Mouse (Mus musculus) MEL (cell line): ENCODE measurements around the gene Eid3. TPM values are rescaled to one million over a fixed set of nuclear protein-coding genes. Genes with fewer than 3 reads are reported as not detected.

ENCODE experiments used
- DNase-seq: peaks from one replicate; pipeline ENCODE4 v3.0.0; 2011; ENCODE audit warnings: low read depth, low spot score
- H3K27ac ChIP-seq: 2 replicates; pipeline ENCODE4 v1.5.1; 2012; ENCODE audit warnings: low read depth, mild to moderate bottlenecking, control low read depth, low read length, moderate library complexity; ENCODE audit not compliant: control insufficient read depth
- H3K27me3 ChIP-seq, 2 experiments: fragments of 150-350 bp in 1 of 2; sonication (generic) in 1 of 2; 2 replicates each; pipeline ENCODE4 v1.6.1; 2012; ENCODE audit warnings: low read length in 2 of 2, mild to moderate bottlenecking in 2 of 2, improper control_type of control experiment in 1 of 2, moderate library complexity in 1 of 2; ENCODE audit not compliant: insufficient read depth in 2 of 2, control insufficient read depth in 1 of 2
- H3K36me3 ChIP-seq, 2 experiments: 2 replicates each; pipeline ENCODE4 v1.6.1; 2012 to 2014; ENCODE audit warnings: low read length in 2 of 2, improper control_type of control experiment in 1 of 2, inconsistent platforms in 1 of 2, mild to moderate bottlenecking in 1 of 2; ENCODE audit not compliant: insufficient read depth in 2 of 2, control insufficient read depth in 1 of 2
- H3K4me1 ChIP-seq, 2 experiments: fragments of 150-350 bp in 1 of 2; sonication (generic) in 1 of 2; 2 replicates each; pipeline ENCODE4 v1.6.1; 2012; ENCODE audit warnings: low read length in 2 of 2, improper control_type of control experiment in 1 of 2, mild to moderate bottlenecking in 1 of 2; ENCODE audit not compliant: insufficient read depth in 2 of 2, control insufficient read depth in 1 of 2
- H3K4me3 ChIP-seq, 2 experiments: fragments of 150-350 bp in 1 of 2; sonication (generic) in 1 of 2; 2 replicates each; pipeline ENCODE4 v1.5.1; 2012; ENCODE audit warnings: low read depth in 2 of 2, low read length in 2 of 2, mild to moderate bottlenecking in 2 of 2, moderate library complexity in 2 of 2, control low read depth in 1 of 2, improper control_type of control experiment in 1 of 2; ENCODE audit not compliant: control insufficient read depth in 1 of 2, insufficient read depth in 1 of 2
- H3K79me2 ChIP-seq: 2 replicates; pipeline ENCODE4 v1.6.1; 2012; ENCODE audit warnings: mild to moderate bottlenecking, low read length, moderate library complexity; ENCODE audit not compliant: control insufficient read depth, poor library complexity, insufficient read depth
- H3K9ac ChIP-seq: 2 replicates; pipeline ENCODE4 v1.6.1; 2012; ENCODE audit warnings: low read depth, mild to moderate bottlenecking, control low read depth, low read length, moderate library complexity; ENCODE audit not compliant: control insufficient read depth, poor library complexity, severe bottlenecking
- H3K9me3 ChIP-seq: fragments of 150-350 bp; sonication (generic); replicated peaks from 2 replicates; pipeline ENCODE4 v1.6.1; 2012; ENCODE audit warnings: mild to moderate bottlenecking, low read length, improper control_type of control experiment, moderate library complexity; ENCODE audit not compliant: insufficient read depth
- ELF1 ChIP-seq: IDR thresholded peaks from 2 replicates; pipeline ENCODE4 v1.6.1; 2014; ENCODE audit warnings: low read depth, mild to moderate bottlenecking, inconsistent platforms, low read length, improper control_type of control experiment, moderate library complexity
- EP300 ChIP-seq, 2 experiments: IDR thresholded peaks; 2 replicates each; pipeline ENCODE4 v1.6.1; 2011; ENCODE audit warnings: improper control_type of control experiment in 2 of 2, low read length in 2 of 2, low read depth in 1 of 2, mild to moderate bottlenecking in 1 of 2
- GABPA ChIP-seq: IDR thresholded peaks from 2 replicates; pipeline ENCODE4 v1.6.1; 2012; ENCODE audit warnings: low read depth, mild to moderate bottlenecking, inconsistent platforms, low read length, improper control_type of control experiment, moderate library complexity
- HCFC1 ChIP-seq: IDR thresholded peaks from 2 replicates; pipeline ENCODE4 v1.6.1; 2012; ENCODE audit warnings: low read depth, mild to moderate bottlenecking, inconsistent platforms, low read length, improper control_type of control experiment, moderate library complexity
- MAFK ChIP-seq: IDR thresholded peaks from 2 replicates; pipeline ENCODE4 v1.6.1; 2011; ENCODE audit warnings: low read depth, mild to moderate bottlenecking, low read length, improper control_type of control experiment, borderline replicate concordance
- MAZ ChIP-seq: IDR thresholded peaks from 2 replicates; pipeline ENCODE4 v1.6.1; 2012; ENCODE audit warnings: low read depth, mild to moderate bottlenecking, inconsistent platforms, low read length, improper control_type of control experiment
- MEF2A ChIP-seq: IDR thresholded peaks from 2 replicates; pipeline ENCODE4 v1.6.1; 2014; ENCODE audit warnings: low read depth, mild to moderate bottlenecking, inconsistent platforms, low read length, improper control_type of control experiment; ENCODE audit not compliant: poor library complexity, insufficient replicate concordance, severe bottlenecking; ENCODE audit errors: extremely low read depth
- MXI1 ChIP-seq: IDR thresholded peaks from 2 replicates; pipeline ENCODE4 v1.6.1; 2011; ENCODE audit warnings: mild to moderate bottlenecking, low read depth, low read length, improper control_type of control experiment
- MYC ChIP-seq: IDR thresholded peaks from 2 replicates; pipeline ENCODE4 v1.6.1; 2011; ENCODE audit warnings: low read depth, mild to moderate bottlenecking, low read length, improper control_type of control experiment, moderate library complexity
- NELFE ChIP-seq: IDR thresholded peaks from 2 replicates; pipeline ENCODE4 v1.6.1; 2011; ENCODE audit warnings: low read depth, low read length, improper control_type of control experiment
- POLR2A ChIP-seq, 2 experiments: IDR thresholded peaks; 2 replicates each; pipeline ENCODE4 v1.6.1; 2011 to 2012; ENCODE audit warnings: low read length in 2 of 2, mild to moderate bottlenecking in 2 of 2, control low read depth in 1 of 2, improper control_type of control experiment in 1 of 2, low read depth in 1 of 2, moderate library complexity in 1 of 2; ENCODE audit not compliant: control insufficient read depth in 1 of 2, insufficient read depth in 1 of 2, poor library complexity in 1 of 2
- POLR2AphosphoS2 ChIP-seq: IDR thresholded peaks from 2 replicates; pipeline ENCODE4 v1.6.1; 2011; ENCODE audit warnings: low read length, improper control_type of control experiment
- POLR2AphosphoS5 ChIP-seq: IDR thresholded peaks from 2 replicates; pipeline ENCODE4 v1.6.1; 2012; ENCODE audit warnings: low read depth, borderline replicate concordance, mild to moderate bottlenecking, inconsistent platforms, low read length, moderate library complexity, mixed read lengths
- RAD21 ChIP-seq: IDR thresholded peaks from 2 replicates; pipeline ENCODE4 v1.6.1; 2011; ENCODE audit warnings: mild to moderate bottlenecking, low read depth, low read length, improper control_type of control experiment
- SIN3A ChIP-seq: IDR thresholded peaks from 2 replicates; pipeline ENCODE4 v1.6.1; 2012; ENCODE audit warnings: low read length, improper control_type of control experiment, inconsistent platforms
- TAL1 ChIP-seq: IDR thresholded peaks from 2 replicates; pipeline ENCODE4 v1.6.1; 2012; ENCODE audit warnings: mild to moderate bottlenecking, inconsistent platforms, low read length, moderate library complexity, mixed read lengths
- TCF12 ChIP-seq: IDR thresholded peaks from 2 replicates; pipeline ENCODE4 v1.6.1; 2014; ENCODE audit warnings: low read depth, mild to moderate bottlenecking, inconsistent platforms, low read length, improper control_type of control experiment, moderate library complexity
- UBTF ChIP-seq: IDR thresholded peaks from 2 replicates; pipeline ENCODE4 v1.6.1; 2012; ENCODE audit warnings: low read depth, mild to moderate bottlenecking, inconsistent platforms, low read length, improper control_type of control experiment, moderate library complexity, borderline replicate concordance; ENCODE audit not compliant: insufficient read depth
- USF1 ChIP-seq: IDR thresholded peaks from 2 replicates; pipeline ENCODE4 v1.6.1; 2014; ENCODE audit warnings: low read depth, mild to moderate bottlenecking, inconsistent platforms, low read length, improper control_type of control experiment, moderate library complexity
- ZC3H11A ChIP-seq: IDR thresholded peaks from 2 replicates; pipeline ENCODE4 v1.6.1; 2012; ENCODE audit warnings: low read depth, mild to moderate bottlenecking, inconsistent platforms, low read length, improper control_type of control experiment
- ZKSCAN1 ChIP-seq: IDR thresholded peaks from 2 replicates; pipeline ENCODE4 v1.6.1; 2012; ENCODE audit warnings: low read depth, mild to moderate bottlenecking, inconsistent platforms, low read length, improper control_type of control experiment, moderate library complexity
- polyA plus RNA-seq, 2 experiments: library from polyadenylated mRNA; stranded (reverse) in 1 of 2; unstranded in 1 of 2; fragments of >175 nt in 1 of 2; fragments of >200 nt in 1 of 2; gene quantifications; 2 replicates each; pipeline versions ENCODE4 v1.2.1 to v1.2.4; 2012; ENCODE audit warnings: low replicate concordance in 2 of 2, low read depth in 1 of 2; ENCODE audit not compliant: insufficient read length in 2 of 2, insufficient read depth in 1 of 2, missing spikeins in 1 of 2
- total RNA-seq: library from RNA; depleted of rRNA; stranded (reverse); fragments of 300-350 nt; gene quantifications from 2 replicates; pipeline ENCODE4 v1.2.3, GENCODE M21; 2012

Gene Eid3
- total and polyA plus RNA-seq, 3 experiments = 1.2 to 1.3 TPM; not detected in 1

- H3K36me3 ChIP-seq = no peaks in the 10 kb centered on the region
- H3K4me3 ChIP-seq = no peak overlapping the region
- TF ChIP-seq NELFE (no peak), UBTF (no peak)
- TF ChIP-seq, all 39 proteins: peak for 0
- DNase-seq = no peak
- no peaks in the 10 kb centered on the region; a peak in 1 of 4 replicates for H3K27me3 ChIP-seq
- H3K9ac ChIP-seq = no peak overlapping the region
- no peak overlapping the region for H3K27ac ChIP-seq
- H3K4me1 ChIP-seq = no peaks in the 10 kb centered on the region
- H3K9me3 ChIP-seq = no peaks in the 10 kb centered on the region
- no peaks in the 10 kb centered on the region for H3K79me2 ChIP-seq
Measured at GRCm38 (mm10) chr10:82844090-82844489, 22.3 kb upstream of the Eid3 start.

DNA sequence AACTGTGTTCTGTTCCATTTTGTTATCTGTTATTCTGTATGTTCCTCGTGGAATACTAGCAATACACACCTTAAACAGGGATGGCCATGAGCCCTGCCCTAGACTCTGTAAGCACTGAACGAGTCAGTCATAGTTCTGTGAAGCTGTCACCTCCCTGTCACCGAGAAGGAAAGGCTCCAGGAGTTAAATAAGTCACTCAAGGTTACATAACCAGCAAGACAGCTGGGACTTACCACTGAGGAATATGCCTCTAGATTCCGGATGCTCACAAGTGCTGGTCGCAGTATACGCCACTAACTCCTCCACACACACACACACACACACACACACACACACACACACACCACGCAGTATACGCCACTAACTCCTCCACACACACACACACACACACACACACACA is 21.7 kb upstream of the Eid3 start:
- Histone ChIP-seq H3K4me3 (no peak overlapping the region), H3K27me3 (no peaks in the 10 kb centered on the region; a peak in 1 of 4 replicates), H3K9ac (no peak overlapping the region), H3K36me3 (no peaks in the 10 kb centered on the region), H3K9me3 (no peaks in the 10 kb centered on the region), H3K79me2 (no peaks in the 10 kb centered on the region), H3K27ac (no peak overlapping the region), H3K4me1 (no peaks in the 10 kb centered on the region)
- no peak for DNase-seq
- TF ChIP-seq TAL1 (no peak), ZKSCAN1 (no peak), POLR2AphosphoS2 (no peak), TCF12 (no peak), GABPA (no peak), EP300 (IDR thresholded peaks at IDR 0.05; ENCODE audit: low read depth in 1 of 2, low read length in 2 of 2) (no peak), ZC3H11A (no peak), MAZ (no peak), SIN3A (no peak), RAD21 (no peak), USF1 (no peak), MXI1 (no peak), MEF2A (no peak), MYC (no peak), POLR2AphosphoS5 (no peak), NELFE (no peak), POLR2A (IDR thresholded peaks at IDR 0.05; ENCODE audit: control insufficient read depth in 1 of 2, insufficient read depth in 1 of 2, low read depth in 1 of 2, low read length in 2 of 2, poor library complexity in 1 of 2) (no peak), MAFK (no peak), ELF1 (no peak), HCFC1 (no peak)
